Comparison of ENCODE assay signal across 9 mouse cellular contexts in genomic region chr16:94084711-94085602, GRCm38 (mm10). TPM values are rescaled to one million over a fixed set of nuclear protein-coding genes. Genes with fewer than 3 reads are reported as not detected.
DNase-seq lines count a peak whose midpoint lies in the region; ATAC-seq and TF ChIP-seq lines count a peak whose summit lies in the region.
"Had no signal": no experiment of that assay in that cellular context is flagged by ENCODE, and none has a peak within 500 bp of the region (broad histone marks: within the 10 kb centered on the region; RNA-seq: fewer than 3 reads in every experiment).

Gene Sim2, plus strand, starts transcription at chr16:94084931.

- ATAC-seq in heart, embryonic 11.5 days (replicated peaks; ENCODE audit: insufficient number of reproducible peaks, low FRiP score, low TSS enrichment) = 0 out of 2 replicates have a peak, but pooled peaks have one; percentile 19
- ATAC-seq in forebrain, embryonic 13.5 days = 0 out of 2 replicates have a peak, but pooled peaks have one; percentile 31
- no peak for ATAC-seq in intestine, postnatal 0 days
- ATAC-seq in stomach, embryonic 15.5 days (ENCODE audit: insufficient read depth, low FRiP score, low read depth) = no peak

- H3K9ac ChIP-seq in heart, embryonic 11.5 days (ENCODE audit: low read depth, low read length) = no peak within 1 kb of the TSS
- H3K9ac ChIP-seq in forebrain, embryonic 13.5 days = peak within 1 kb of the TSS; percentile 30
- H3K9ac ChIP-seq in intestine, postnatal 0 days (ENCODE audit: low read depth, low read length) = no peak within 1 kb of the TSS
- H3K9ac ChIP-seq in stomach, embryonic 15.5 days = no peak within 1 kb of the TSS

- H3K9me3 ChIP-seq in heart, embryonic 11.5 days (replicated peaks; ENCODE audit: control insufficient read depth, low read length) = no peaks in the 10 kb centered on the region
- H3K9me3 ChIP-seq in forebrain, embryonic 13.5 days (replicated peaks) = no peaks in the 10 kb centered on the region
- no peaks in the 10 kb centered on the region for H3K9me3 ChIP-seq in intestine, postnatal 0 days (ENCODE audit: control insufficient read depth)
- no peaks in the 10 kb centered on the region for H3K9me3 ChIP-seq in stomach, embryonic 15.5 days

- TF ChIP-seq CTCF in intestine, postnatal 0 days (IDR thresholded peaks at IDR 0.05; ENCODE audit: low read depth) = no peak
- no peak for TF ChIP-seq CTCF in lung, adult 2 months (IDR thresholded peaks at IDR 0.05; ENCODE audit: insufficient read depth, low read length)

- no peak for DNase-seq in heart, postnatal 4 days
- DNase-seq in lung, adult 2 months = peak; percentile 50
- DNase-seq in right cerebral cortex, adult 2 months (ENCODE audit: low spot score in 2 of 2) = no peak
- DNase-seq in right cerebral cortex, adult 18-20 months = no peak

- no peaks in the 10 kb centered on the region for H3K36me3 ChIP-seq in heart, embryonic 11.5 days (ENCODE audit: control insufficient read depth, insufficient read depth, low read length)
- H3K36me3 ChIP-seq in forebrain, embryonic 13.5 days (ENCODE audit: poor library complexity, severe bottlenecking) = no peaks in the 10 kb centered on the region
- no peaks in the 10 kb centered on the region for H3K36me3 ChIP-seq in intestine, postnatal 0 days (ENCODE audit: control insufficient read depth, insufficient read depth)
- no peaks in the 10 kb centered on the region for H3K36me3 ChIP-seq in stomach, embryonic 15.5 days

- peak within 1 kb of the TSS; percentile 38 for H3K4me3 ChIP-seq in heart, embryonic 11.5 days (ENCODE audit: low read depth, low read length)
- H3K4me3 ChIP-seq in forebrain, embryonic 13.5 days = peak within 1 kb of the TSS; percentile 34
- peak within 1 kb of the TSS; percentile 46 for H3K4me3 ChIP-seq in intestine, postnatal 0 days (ENCODE audit: low read depth, low read length)
- no peak within 1 kb of the TSS for H3K4me3 ChIP-seq in lung, adult 2 months (replicated peaks; ENCODE audit: extremely low read depth, low read depth, low read length)
- H3K4me3 ChIP-seq in stomach, embryonic 15.5 days (replicated peaks) = peak within 1 kb of the TSS; percentile 39

- no peak for TF ChIP-seq POLR2A in lung, adult 2 months (IDR thresholded peaks at IDR 0.05; ENCODE audit: borderline replicate concordance, extremely low read depth, low read depth, low read length)

- no peak within 1 kb of the TSS for H3K27ac ChIP-seq in heart, embryonic 11.5 days (ENCODE audit: low read depth, low read length)
- H3K27ac ChIP-seq in forebrain, embryonic 13.5 days = no peak within 1 kb of the TSS
- H3K27ac ChIP-seq in intestine, postnatal 0 days (ENCODE audit: low read depth, low read length) = no peak within 1 kb of the TSS
- H3K27ac ChIP-seq in stomach, embryonic 15.5 days = no peak within 1 kb of the TSS

- H3K27me3 ChIP-seq in heart, embryonic 11.5 days (ENCODE audit: control insufficient read depth, insufficient read depth, low read length) = peaks cover 98% of the 10 kb centered on the region
- peaks cover 99% of the 10 kb centered on the region for H3K27me3 ChIP-seq in forebrain, embryonic 13.5 days
- peaks cover 97% of the 10 kb centered on the region for H3K27me3 ChIP-seq in intestine, postnatal 0 days (replicated peaks; ENCODE audit: control insufficient read depth, insufficient read depth, low read length)
- H3K27me3 ChIP-seq in stomach, embryonic 15.5 days (replicated peaks) = peaks cover 95% of the 10 kb centered on the region

- WGBS in heart, embryonic 11.5 days (ENCODE audit: insufficient replicate concordance) = under 1% methylated on average over 76 of the region's 96 CpGs
- WGBS in forebrain, embryonic 13.5 days = under 1% methylated on average over 67 of the region's 96 CpGs
- under 1% methylated on average over 90 of the region's 96 CpGs for WGBS in intestine, postnatal 0 days
- 2% methylated on average over 88 of the region's 96 CpGs for WGBS in lung, adult 2 months
- 1% methylated on average over 94 of the region's 96 CpGs for WGBS in stomach, embryonic 15.5 days

- H3K4me2 ChIP-seq in heart, embryonic 11.5 days = peak within 1 kb of the TSS; percentile 74
- H3K4me2 ChIP-seq in forebrain, embryonic 13.5 days = peak within 1 kb of the TSS; percentile 57
- H3K4me2 ChIP-seq in intestine, postnatal 0 days (replicated peaks; ENCODE audit: low read depth) = peak within 1 kb of the TSS; percentile 65
- H3K4me2 ChIP-seq in stomach, embryonic 15.5 days = peak within 1 kb of the TSS; percentile 81

- peaks cover 18% of the 10 kb centered on the region for H3K4me1 ChIP-seq in heart, embryonic 11.5 days (ENCODE audit: control insufficient read depth, insufficient read depth, low read length)
- peaks cover 23% of the 10 kb centered on the region for H3K4me1 ChIP-seq in forebrain, embryonic 13.5 days
- no peaks in the 10 kb centered on the region for H3K4me1 ChIP-seq in intestine, postnatal 0 days (replicated peaks; ENCODE audit: control insufficient read depth, insufficient read depth, low read length)
- peaks cover 11% of the 10 kb centered on the region for H3K4me1 ChIP-seq in lung, adult 2 months (ENCODE audit: control insufficient read depth, insufficient read depth, low read length)
- H3K4me1 ChIP-seq in stomach, embryonic 15.5 days = peaks cover 27% of the 10 kb centered on the region

RNA-seq across cellular contexts. Expression of gene Sim2, which starts in this region (rescaled TPM):
- 0.17 TPM in 1 of 2 replicates, not detected in the other for polyA plus RNA-seq in heart, embryonic 11.5 days (2014; fragmentation: Nextera tagmentation; extraction: Ambion mirVana)
- not detected for total RNA-seq in heart, postnatal 4 days (2021)
- 0.12 and 0.35 TPM in 2 replicates for polyA plus RNA-seq in forebrain, embryonic 13.5 days (2015; fragmentation: Nextera tagmentation; extraction: Ambion mirVana)
- polyA plus RNA-seq in intestine, postnatal 0 days (2015; fragmentation: Nextera tagmentation; extraction: Ambion mirVana) = not detected in 2 replicates
- polyA plus RNA-seq in lung, adult 2 months (2012; rRNA removed) = 0.05 and 8.8 TPM in 2 replicates
- 0.31 TPM in 2 replicates for polyA plus RNA-seq in stomach, embryonic 15.5 days (2015; fragmentation: Nextera tagmentation; extraction: Ambion mirVana)
- polyA plus RNA-seq: cortical plate, adult 2 months had no signal

Comparison
In these comparisons a context has a peak if more than half of its experiments do, and no peak if none do; other contexts are left out.
1. Peak in ATAC-seq, H3K4me3 ChIP-seq and H3K4me2 ChIP-seq in heart, embryonic 11.5 days; RNA of the gene not detected or under 1 TPM.
2. Peak in ATAC-seq, H3K4me3 ChIP-seq, H3K9ac ChIP-seq and H3K4me2 ChIP-seq in forebrain, embryonic 13.5 days; RNA of the gene not detected or under 1 TPM.